Mouse (Mus musculus) megakaryocyte-erythroid progenitor cell, adult 5-6 weeks (primary cell): ENCODE results near the gene Ccng1. TPM values are rescaled to one million over a fixed set of nuclear protein-coding genes. Genes with fewer than 3 reads are reported as not detected.

Experiments
- ATAC-seq: replicated peaks from 2 replicates; pipeline ENCODE4 v1.8.0; 2016; ENCODE audit warnings: mild to moderate bottlenecking, inconsistent platforms; ENCODE audit not compliant: severe bottlenecking, poor library complexity, low FRiP score, low TSS enrichment
- total RNA-seq, 2 experiments: library from RNA; stranded (forward) in 1 of 2; stranded (reverse) in 1 of 2; fragments of 200-1000, 215-1000 nt in 1 of 2; fragments of >200 nt in 1 of 2; fragmentation: Nextera tagmentation in 1 of 2; gene quantifications; 2 replicates each; pipeline ENCODE4 v1.2.3; 2014 to 2017

Ccng1 gene
- total RNA-seq, 2 experiments from 2014 or later = 73.6 to 108 TPM

DNA sequence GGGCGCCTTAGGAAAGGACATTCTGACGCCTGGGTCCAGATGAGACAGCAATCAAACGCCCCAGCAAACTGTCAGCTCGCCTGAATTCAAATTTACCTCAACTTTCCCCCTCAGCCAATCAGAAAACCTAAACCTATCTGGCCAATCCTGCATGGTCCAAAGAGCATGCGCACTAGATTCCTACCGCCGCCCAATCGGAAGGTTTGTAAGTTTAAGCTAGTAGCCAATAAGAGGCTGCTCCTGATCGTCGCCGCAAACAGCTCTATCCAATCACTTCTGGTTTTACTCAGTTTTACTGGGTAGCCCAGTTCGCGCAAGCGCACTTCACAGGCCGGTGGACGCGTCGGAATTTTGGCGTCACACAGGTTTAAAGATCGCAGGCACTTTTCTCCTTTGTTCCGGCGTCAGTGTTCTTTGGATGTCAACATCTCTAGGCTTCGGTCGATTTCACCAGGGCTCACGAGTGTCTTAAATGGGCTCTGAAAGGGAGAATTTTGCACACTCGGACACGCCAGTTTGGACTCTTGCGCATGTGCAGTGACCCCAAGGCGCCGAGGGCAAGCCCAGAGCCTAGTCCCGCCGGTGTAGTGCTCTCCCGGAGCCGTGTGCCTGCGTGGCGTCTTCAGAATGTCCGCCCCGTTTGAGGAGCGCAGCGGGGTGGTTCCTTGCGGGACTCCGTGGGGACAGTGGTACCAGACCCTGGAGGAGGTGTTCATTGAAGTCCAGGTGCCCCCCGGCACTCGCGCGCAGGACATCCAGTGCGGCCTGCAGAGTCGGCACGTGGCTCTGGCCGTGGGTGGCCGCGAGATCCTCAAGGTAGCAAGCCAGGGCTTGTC is 21.6 kb downstream of the Ccng1 start, which contains the start of the genes Hmmr and Nudcd2:
Gene Hmmr, minus strand, starts transcription at position 84 of the 836 bp plus-strand sequence.
Gene Nudcd2, plus strand, starts transcription at position 329 of the 836 bp plus-strand sequence.
- peak; percentile 91 for ATAC-seq

DNA sequence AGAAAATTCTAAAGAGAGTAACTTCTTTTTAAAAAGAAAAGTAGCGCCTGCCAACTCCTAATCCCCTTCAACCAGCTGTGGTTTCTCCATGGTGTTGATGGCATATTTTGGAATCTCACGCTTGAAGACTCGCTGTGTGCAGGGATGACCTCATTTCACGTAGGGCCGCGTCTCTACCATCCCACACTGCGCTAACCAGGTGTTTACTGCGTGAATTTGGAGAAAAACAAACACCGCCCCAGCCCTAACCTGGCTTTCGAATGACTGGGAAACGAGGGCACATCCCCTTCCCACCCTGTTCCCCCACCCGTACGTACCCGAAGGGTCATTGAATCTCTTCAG is 22.1 kb downstream of the Ccng1 start:
- ATAC-seq = peak; percentile 25

DNA sequence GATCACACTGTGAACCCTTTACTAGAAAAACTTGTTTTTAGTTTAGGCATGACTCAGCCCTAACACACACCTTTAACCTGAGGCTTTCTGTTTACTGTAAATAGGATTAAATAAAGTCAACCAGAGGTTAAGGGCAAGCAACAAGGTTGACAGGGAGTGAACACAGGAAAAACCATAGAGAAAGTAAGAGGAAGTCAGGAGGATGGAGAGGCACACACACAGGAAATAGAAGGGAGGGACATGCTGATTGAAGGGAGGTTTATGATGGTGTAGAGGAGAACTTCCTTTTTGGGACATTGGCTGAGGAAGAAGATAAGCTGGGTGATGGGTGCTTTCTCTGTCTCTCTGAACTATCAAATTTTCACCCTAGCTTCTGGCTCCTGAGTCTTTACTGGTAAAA is 36.8 kb downstream of the Ccng1 start:
- ATAC-seq = no peak

DNA sequence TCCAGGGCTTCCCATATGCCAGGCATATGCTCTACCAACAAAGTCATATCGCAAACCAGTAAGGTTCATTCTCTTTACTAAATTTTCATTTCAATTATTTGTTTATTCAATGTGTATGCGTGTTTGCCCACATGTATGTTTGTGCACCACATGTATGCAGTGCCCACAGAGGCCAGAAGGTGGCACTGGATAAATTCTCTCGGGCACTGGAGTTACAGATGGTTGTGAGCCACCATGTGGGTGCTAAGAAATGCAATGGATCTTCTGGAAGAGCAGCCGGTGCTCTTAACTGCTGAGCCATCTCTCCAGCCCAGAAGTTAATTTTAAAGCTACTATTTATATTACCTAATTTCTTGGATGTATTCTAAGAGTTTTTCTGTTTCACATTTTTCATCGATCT is 39.6 kb downstream of the Ccng1 start:
- ATAC-seq = peak; percentile 71

DNA sequence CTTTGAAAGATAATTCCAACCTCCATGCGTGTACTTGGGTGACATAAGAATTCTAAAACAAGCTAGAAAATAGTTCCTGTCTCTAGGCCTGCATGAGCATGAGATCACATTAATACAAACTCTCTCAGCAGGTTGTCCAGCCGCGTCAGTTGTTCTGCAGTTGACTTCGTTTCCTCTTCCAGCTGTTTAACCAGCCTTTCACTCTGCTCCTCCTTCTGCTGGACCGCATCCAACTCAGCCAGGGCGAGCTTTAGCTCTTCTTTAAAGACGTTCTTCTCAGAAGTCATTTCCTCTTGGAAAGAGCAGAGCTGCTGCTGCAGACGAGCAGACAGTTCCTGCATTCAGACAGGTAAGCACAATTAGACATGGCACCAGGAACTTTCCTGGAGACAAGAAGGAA is 41.3 kb downstream of the Ccng1 start:
- ATAC-seq = no peak

DNA sequence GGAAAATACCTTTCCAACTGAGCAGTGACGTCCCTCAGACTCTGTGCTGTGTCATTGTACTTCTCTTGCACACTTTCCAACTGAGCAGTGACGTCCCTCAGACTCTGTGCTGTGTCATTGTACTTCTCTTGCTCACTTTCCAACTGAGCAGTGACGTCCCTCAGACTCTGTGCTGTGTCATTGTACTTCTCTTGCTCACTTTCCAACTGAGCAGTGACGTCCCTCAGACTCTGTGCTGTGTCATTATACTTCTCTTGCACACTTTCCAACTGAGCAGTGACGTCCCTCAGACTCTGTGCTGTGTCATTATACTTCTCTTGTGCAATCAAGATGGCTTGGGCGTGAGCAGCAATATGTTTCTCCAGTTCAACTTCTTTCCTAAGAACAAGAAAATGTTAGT is 45.2 kb downstream of the Ccng1 start:
- ATAC-seq = peak; percentile 63

Other genes starting within 250 kb of the Ccng1 start
- 100.0 and 105 TPM in 2 replicates for gene Mat2b, start 60.1 kb downstream of the Ccng1 start, total RNA-seq (2014; fragmentation: Nextera tagmentation)
- 124 and 133 TPM in 2 replicates for gene Mat2b, start 60.1 kb downstream of the Ccng1 start, total RNA-seq (2017)
- gene Hmmr, start 21.9 kb downstream of the Ccng1 start, total RNA-seq (2014; fragmentation: Nextera tagmentation) = 55.4 and 61.8 TPM in 2 replicates
- 80.0 and 86.5 TPM in 2 replicates for gene Hmmr, start 21.9 kb downstream of the Ccng1 start, total RNA-seq (2017)
- 84.4 and 118 TPM in 2 replicates for gene Nudcd2, start 21.6 kb downstream of the Ccng1 start, total RNA-seq (2014; fragmentation: Nextera tagmentation)
- gene Nudcd2, start 21.6 kb downstream of the Ccng1 start, total RNA-seq (2017) = 142 and 236 TPM in 2 replicates